Mouse (Mus musculus) cortical plate, adult 2 months (tissue): ENCODE data around the gene Gm45716.

ENCODE experiments used
- CTCF ChIP-seq: fragments of 200-500 bp; IDR thresholded peaks from 2 replicates; pipeline ENCODE4 v1.5.1; 2011; ENCODE audit warnings: mild to moderate bottlenecking, control low read depth, low read length; ENCODE audit not compliant: insufficient read depth; ENCODE audit errors: extremely low read depth
- POLR2A ChIP-seq: fragments of 200-500 bp; IDR thresholded peaks from 2 replicates; pipeline ENCODE4 v1.6.1; 2011; ENCODE audit warnings: mild to moderate bottlenecking, low read length, control low read depth; ENCODE audit not compliant: insufficient read depth; ENCODE audit errors: extremely low read depth

DNA sequence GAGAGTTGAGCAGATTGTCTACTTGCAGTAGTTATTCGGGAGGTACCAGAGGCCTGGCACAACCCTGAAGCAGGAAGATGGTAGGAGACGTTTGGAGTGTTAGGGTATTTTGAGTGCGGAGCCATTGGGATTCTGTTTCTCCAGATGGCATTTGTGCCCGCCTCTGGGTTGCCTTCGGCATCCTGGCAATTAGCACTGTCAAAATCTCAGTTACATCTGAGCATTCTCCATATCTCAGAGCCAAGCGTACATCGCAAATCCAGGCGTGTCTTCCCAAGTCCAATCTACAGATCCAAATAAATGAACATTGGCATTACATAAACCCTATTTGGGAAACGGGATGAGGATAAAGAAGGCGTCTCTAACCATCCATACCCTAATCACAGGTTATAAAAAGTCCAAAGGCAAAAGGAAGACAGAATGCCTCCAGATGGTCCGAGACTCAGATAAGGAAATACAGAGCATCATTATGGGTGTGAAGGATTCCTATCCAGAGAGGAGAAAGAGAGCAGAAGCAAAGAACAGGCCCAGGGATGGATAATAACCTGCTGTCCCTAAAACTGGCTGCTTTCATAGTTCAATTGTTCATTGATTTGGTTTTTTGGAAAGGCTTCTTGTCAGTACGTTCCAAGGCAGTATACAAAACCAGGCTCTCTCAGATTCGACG, 11.7 kb upstream of the Gm45716 start:
- TF ChIP-seq CTCF: no peak
- no peak for TF ChIP-seq POLR2A
